Mouse (Mus musculus): ENCODE data around the gene Pdzd9. TPM values are rescaled to one million over a fixed set of nuclear protein-coding genes. Genes with fewer than 3 reads are reported as not detected.

Gene Pdzd9
- polyA plus RNA-seq, 1 experiment: 0.17 TPM

DNA sequence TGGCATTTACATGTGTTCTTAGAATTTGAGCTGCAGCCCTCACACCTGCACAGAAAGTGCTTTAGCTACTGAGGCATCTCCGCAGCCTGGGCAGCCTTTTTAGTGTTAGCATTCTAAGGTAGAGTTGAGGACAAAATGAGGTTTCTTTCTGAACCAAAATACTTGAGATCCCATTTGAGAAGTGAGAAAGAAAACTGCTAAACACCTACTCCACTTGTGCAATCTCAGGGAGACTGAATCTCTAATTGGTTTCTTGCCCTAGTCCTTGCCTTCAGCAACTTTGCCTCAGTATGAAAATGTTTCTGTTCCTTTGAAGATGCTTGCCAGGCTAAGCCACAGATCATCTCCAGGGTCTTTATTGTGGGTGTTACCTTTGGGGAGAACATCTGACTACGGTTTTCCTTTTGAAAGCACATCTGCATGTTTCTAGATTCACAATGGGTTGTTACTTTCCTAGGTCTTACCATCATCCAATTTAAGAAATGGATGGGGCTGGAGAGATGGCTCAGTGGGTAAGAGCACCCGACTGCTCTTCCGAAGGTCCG lies 23.8 kb upstream of the Pdzd9 start:
- no peak overlapping the region for H3K4me3 ChIP-seq (ENCODE audit: insufficient read depth, low read length)
- H3K4me1 ChIP-seq (ENCODE audit: control insufficient read depth, insufficient read depth, low read length): peaks cover 6% of the 10 kb centered on the region
- H3K27ac ChIP-seq (ENCODE audit: insufficient read depth, low read length): no peak overlapping the region
- TF ChIP-seq POLR2A (IDR thresholded peaks at IDR 0.05; ENCODE audit: extremely low read depth, insufficient read depth, low read length) (no peak), CTCF (IDR thresholded peaks at IDR 0.05; ENCODE audit: extremely low read depth, insufficient read depth, low read length) (no peak)

GRCm38 (mm10) chr7:120690634-120691033 lies 20.5 kb upstream of the Pdzd9 start:
- no peak overlapping the region for H3K4me3 ChIP-seq (ENCODE audit: insufficient read depth, low read length)
- TF ChIP-seq CTCF (IDR thresholded peaks at IDR 0.05; ENCODE audit: extremely low read depth, insufficient read depth, low read length) (peak; percentile 30), POLR2A (IDR thresholded peaks at IDR 0.05; ENCODE audit: extremely low read depth, insufficient read depth, low read length) (no peak)
- peaks cover 11% of the 10 kb centered on the region for H3K4me1 ChIP-seq (ENCODE audit: control insufficient read depth, insufficient read depth, low read length)
- no peak overlapping the region for H3K27ac ChIP-seq (ENCODE audit: insufficient read depth, low read length)

- TF ChIP-seq CTCF (IDR thresholded peaks at IDR 0.05; ENCODE audit: extremely low read depth, insufficient read depth, low read length) (no peak), POLR2A (IDR thresholded peaks at IDR 0.05; ENCODE audit: extremely low read depth, insufficient read depth, low read length) (no peak)
- no peak overlapping the region for H3K4me3 ChIP-seq (ENCODE audit: insufficient read depth, low read length)
- H3K27ac ChIP-seq (ENCODE audit: insufficient read depth, low read length): no peak overlapping the region
Observed at GRCm38 (mm10) chr7:120685227-120685626, 15.1 kb upstream of the Pdzd9 start.

DNA sequence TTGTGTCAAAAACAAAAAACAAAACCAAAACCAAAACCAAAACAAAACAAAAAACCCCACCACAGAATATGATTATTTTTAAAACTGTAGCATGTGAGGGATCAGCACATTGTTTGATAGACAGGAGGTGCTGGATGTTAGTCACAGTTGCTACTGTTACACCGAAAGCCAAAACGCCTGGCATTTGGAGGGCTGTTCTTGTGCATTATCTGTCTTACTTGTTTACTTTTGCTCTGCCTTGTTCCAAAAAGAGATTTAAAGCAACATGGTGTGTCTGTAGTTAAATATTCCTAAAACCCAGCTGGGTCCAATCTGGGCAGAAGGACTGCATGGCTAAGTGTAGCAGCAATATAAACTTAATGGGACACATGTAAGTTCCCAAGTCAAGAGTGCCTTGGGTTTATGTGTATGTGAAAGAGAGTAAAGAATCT lies 14.6 kb upstream of the Pdzd9 start:
- H3K4me1 ChIP-seq (ENCODE audit: control insufficient read depth, insufficient read depth, low read length): peaks cover 9% of the 10 kb centered on the region
- TF ChIP-seq POLR2A (IDR thresholded peaks at IDR 0.05; ENCODE audit: extremely low read depth, insufficient read depth, low read length): no peak
- no peak for TF ChIP-seq CTCF (IDR thresholded peaks at IDR 0.05; ENCODE audit: extremely low read depth, insufficient read depth, low read length)
- H3K4me3 ChIP-seq (ENCODE audit: insufficient read depth, low read length): no peak overlapping the region
- H3K27ac ChIP-seq (ENCODE audit: insufficient read depth, low read length): no peak overlapping the region

More at GRCm38 (mm10) chr7:120685227-120685626, 15.1 kb upstream of the Pdzd9 start:
- H3K4me1 ChIP-seq (ENCODE audit: control insufficient read depth, insufficient read depth, low read length): peaks cover 8% of the 10 kb centered on the region

DNA sequence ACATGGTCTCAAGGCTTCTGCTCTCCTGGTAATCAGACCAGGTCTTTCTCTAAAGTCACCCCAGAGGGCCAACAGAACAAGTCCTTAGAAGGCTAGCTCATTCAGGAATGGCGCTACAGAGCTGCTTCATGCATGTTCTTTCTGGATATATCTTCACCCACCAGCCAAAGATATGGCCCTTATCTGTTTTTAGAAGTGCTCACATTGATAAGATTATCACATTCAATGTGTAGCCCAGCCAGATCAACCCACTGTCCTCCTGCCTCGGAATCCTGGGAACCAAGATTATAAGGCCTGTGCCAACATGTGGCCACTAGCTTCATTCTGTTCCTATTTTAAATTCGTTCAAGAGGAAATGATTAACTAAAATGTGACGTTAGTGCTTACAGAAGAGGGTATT lies 11.9 kb upstream of the Pdzd9 start:
- Histone ChIP-seq H3K4me1 (ENCODE audit: control insufficient read depth, insufficient read depth, low read length) (peaks cover 10% of the 10 kb centered on the region), H3K27ac (ENCODE audit: insufficient read depth, low read length) (no peak overlapping the region), H3K4me3 (ENCODE audit: insufficient read depth, low read length) (no peak overlapping the region)
- TF ChIP-seq CTCF (IDR thresholded peaks at IDR 0.05; ENCODE audit: extremely low read depth, insufficient read depth, low read length) (no peak), POLR2A (IDR thresholded peaks at IDR 0.05; ENCODE audit: extremely low read depth, insufficient read depth, low read length) (no peak)

DNA sequence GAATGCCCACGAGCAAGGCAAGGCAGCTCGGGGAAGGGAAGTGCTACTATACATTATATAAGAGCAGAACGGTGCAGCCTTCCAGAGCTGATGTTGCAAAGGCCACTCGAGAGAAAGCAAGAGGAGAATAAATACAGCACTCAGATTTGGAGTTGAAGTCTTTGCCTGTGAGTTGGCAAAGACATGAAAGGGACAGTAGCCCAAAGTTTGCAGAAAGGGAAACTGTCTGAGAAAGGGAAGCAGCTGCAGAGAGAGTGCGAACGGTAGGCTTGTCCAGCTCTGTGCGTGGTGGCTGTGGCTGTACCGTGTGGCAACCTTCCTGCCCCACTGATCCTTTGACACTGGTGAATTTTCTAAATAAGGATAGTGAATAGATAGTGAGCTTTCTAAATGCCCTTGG lies 8.9 kb upstream of the Pdzd9 start:
- Histone ChIP-seq H3K27ac (ENCODE audit: insufficient read depth, low read length) (no peak overlapping the region), H3K4me1 (ENCODE audit: control insufficient read depth, insufficient read depth, low read length) (peaks cover 2% of the 10 kb centered on the region; the same call in 1 of the 2 replicates), H3K4me3 (ENCODE audit: insufficient read depth, low read length) (peak overlapping the region; percentile 66; the same call in 1 of the 2 replicates)
- TF ChIP-seq POLR2A (IDR thresholded peaks at IDR 0.05; ENCODE audit: extremely low read depth, insufficient read depth, low read length) (no peak), CTCF (IDR thresholded peaks at IDR 0.05; ENCODE audit: extremely low read depth, insufficient read depth, low read length) (no peak)

DNA sequence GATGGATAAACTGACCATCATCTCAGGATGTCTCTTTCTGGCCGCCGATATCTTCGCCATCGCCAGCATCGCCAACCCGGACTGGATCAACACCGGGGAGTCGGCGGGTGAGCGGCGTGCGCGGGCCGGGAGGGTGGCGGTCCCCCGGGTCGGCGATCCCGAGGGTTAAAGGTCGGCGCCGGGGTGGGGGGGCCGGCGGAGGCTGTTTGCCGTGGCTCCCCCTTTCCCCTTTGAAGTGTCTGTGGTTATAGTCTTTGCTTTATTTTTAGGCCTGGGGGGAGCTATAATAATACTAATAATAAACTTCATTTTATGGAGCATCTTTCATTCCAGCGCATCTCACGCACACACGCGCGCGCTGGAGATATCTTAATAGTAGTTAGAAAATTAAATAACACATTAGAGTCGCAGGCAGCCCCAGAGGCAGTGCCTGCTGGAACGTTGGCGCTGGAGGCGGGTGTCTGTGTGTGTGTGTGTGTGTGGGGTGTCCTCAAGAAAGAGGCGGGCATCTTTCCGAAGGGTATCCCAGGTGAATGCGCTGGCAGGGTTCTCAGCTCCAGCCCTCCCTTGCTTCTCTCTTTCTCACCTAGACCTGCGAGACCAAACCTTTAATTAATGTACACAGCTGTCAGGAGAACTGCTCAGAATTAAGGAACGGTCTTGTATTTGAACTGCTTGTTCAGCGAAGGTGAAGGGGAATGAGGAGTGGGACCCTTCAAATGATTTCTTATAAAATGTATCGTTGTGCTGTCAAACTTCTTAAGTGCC lies 7.8 kb upstream of the Pdzd9 start:
- Histone ChIP-seq H3K4me3 (ENCODE audit: insufficient read depth, low read length) (peak overlapping the region; percentile 66), H3K4me1 (ENCODE audit: control insufficient read depth, insufficient read depth, low read length) (peaks cover 2% of the 10 kb centered on the region; the same call in 1 of the 2 replicates), H3K27ac (ENCODE audit: insufficient read depth, low read length) (no peak overlapping the region)
- TF ChIP-seq POLR2A (IDR thresholded peaks at IDR 0.05; ENCODE audit: extremely low read depth, insufficient read depth, low read length) (no peak), CTCF (IDR thresholded peaks at IDR 0.05; ENCODE audit: extremely low read depth, insufficient read depth, low read length) (no peak)

- Histone ChIP-seq H3K4me1 (ENCODE audit: control insufficient read depth, insufficient read depth, low read length) (peaks cover 2% of the 10 kb centered on the region; the same call in 1 of the 2 replicates), H3K27ac (ENCODE audit: insufficient read depth, low read length) (peak within 1 kb of the TSS; percentile 7), H3K4me3 (ENCODE audit: insufficient read depth, low read length) (peak within 1 kb of the TSS; percentile 66)
- TF ChIP-seq POLR2A (IDR thresholded peaks at IDR 0.05; ENCODE audit: extremely low read depth, insufficient read depth, low read length): 0 out of 2 replicates have a peak, but pooled peaks have one; percentile 24
- TF ChIP-seq CTCF (IDR thresholded peaks at IDR 0.05; ENCODE audit: extremely low read depth, insufficient read depth, low read length): no peak
Observed at GRCm38 (mm10) chr7:120677001-120677643, 7.0 kb upstream of the Pdzd9 start, which contains the start of gene Mosmo. Mosmo (plus strand) TSS chr7:120677618.

DNA sequence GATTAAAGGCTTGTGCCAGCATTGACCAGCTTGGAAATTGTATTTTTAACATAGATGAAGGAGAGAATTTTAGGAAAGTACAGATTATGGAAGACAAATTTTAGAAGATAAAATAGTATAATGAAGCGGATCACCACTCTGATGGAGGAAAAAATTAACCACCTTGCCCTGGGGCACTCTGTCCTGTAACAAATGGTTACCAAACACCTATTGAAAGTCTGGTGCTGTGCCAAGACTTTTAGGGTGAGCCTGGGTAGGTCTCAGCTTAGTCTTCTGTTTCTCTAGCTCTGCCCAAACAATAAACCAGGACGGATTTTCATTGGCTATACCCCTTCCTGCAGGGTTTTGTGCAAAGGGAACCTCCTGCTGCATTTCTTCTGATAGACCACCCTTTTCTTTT lies 1.1 kb upstream of the Pdzd9 start:
- H3K4me1 ChIP-seq (ENCODE audit: control insufficient read depth, insufficient read depth, low read length): no peaks in the 10 kb centered on the region
- H3K27ac ChIP-seq (ENCODE audit: insufficient read depth, low read length): no peak overlapping the region
- TF ChIP-seq POLR2A (IDR thresholded peaks at IDR 0.05; ENCODE audit: extremely low read depth, insufficient read depth, low read length) (no peak), CTCF (IDR thresholded peaks at IDR 0.05; ENCODE audit: extremely low read depth, insufficient read depth, low read length) (no peak)
- H3K4me3 ChIP-seq (ENCODE audit: insufficient read depth, low read length): no peak overlapping the region

All from cortical plate, adult 2 months (tissue).